Mouse (Mus musculus) monocyte, adult 5-6 weeks (primary cell): ENCODE measurements around the gene Gng4. TPM values are rescaled to one million over a fixed set of nuclear protein-coding genes. Genes with fewer than 3 reads are reported as not detected.

Experiments
- ATAC-seq: fragments of 153-309, 156-312 bp; replicated peaks from 2 replicates; pipeline ENCODE4 v1.8.0; 2017; ENCODE audit warnings: mild to moderate bottlenecking; ENCODE audit not compliant: low TSS enrichment, insufficient number of reproducible peaks, severe bottlenecking, poor library complexity, low FRiP score
- total RNA-seq: library from RNA; stranded (forward); fragments of 200-1000, 200-491, 200-594 nt; gene quantifications from 3 replicates; pipeline ENCODE4 v1.2.3, GENCODE M21; 2017

Gng4 gene
- total RNA-seq, 1 experiment from 2014 or later: not detected

DNA sequence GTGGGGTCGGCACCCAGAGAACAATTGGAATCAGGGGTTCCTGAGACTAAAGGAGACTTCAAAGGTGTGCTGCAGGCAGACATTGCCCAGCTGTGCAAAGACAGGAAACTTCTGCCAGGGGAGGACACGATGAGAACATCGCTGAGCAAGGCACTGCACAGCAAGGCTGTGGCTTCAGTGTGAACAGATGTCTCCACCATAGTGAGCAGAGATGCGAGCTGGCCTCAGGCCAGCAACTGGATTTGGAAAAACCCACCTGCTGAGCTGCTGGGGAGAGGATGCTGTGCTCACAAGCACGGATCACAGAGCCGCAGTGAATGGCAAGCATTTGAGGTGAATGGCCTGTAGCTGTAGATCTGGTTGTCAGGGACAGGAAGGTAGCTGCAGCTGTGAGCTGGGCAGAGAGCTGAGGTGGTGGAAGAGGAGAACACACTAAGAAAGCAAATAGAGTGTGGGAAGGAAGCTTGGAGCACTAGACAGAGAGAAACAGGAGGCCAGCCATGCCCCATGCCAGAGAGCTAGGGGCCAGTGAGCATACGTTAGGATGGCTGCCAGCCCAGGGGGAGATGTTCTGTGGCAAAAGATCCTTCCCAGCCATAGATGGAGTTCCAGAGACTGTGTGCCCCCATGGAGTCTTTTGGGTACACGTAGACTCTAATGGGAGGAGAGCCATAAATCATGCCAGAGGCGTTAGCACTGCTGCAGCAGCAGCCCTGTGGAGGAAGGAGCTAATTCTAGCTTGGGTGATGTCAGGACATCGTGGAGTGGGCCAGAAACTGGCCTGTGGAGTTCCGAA lies 24.7 kb downstream of the Gng4 start:
- no peak for ATAC-seq

DNA sequence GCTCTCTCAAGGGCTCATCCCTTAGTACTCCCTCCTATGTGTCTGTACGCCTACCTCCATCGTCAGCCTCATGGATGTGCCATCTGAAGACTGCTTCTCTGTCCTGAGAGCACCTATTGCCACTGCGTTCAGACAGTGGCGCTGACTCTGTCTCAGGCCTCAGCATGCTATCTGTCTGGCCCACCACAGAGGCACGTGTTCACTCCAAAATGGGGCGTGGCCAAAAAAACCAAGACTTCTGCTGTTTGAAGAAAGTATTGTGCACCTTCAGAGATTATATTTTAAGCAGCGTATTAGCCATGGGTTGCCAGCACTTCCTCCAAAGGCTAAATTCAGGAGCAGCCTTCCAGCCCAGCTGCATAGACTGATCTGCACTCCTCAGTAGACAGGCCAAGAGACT lies 27.0 kb downstream of the Gng4 start:
- no peak for ATAC-seq

DNA sequence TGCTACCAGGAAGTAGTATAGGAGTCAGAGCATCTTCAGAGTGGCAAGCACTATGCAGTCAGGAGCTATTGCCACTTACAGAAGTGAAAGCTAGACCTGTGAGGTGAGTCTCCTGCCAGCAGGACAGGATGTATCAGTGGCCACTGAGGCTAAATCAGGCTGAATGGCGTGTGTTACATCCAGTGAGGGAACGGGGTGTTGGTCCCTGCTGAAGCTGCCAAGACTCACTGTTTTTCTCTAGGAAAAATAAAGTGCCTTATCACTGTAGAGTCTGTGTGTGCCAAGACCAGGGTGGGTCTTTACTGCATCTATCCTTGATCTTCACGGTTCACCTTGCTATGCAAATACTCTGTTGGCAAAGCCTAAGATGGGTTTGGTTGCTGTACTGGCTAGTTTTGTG lies 34.8 kb downstream of the Gng4 start:
- ATAC-seq: no peak

DNA sequence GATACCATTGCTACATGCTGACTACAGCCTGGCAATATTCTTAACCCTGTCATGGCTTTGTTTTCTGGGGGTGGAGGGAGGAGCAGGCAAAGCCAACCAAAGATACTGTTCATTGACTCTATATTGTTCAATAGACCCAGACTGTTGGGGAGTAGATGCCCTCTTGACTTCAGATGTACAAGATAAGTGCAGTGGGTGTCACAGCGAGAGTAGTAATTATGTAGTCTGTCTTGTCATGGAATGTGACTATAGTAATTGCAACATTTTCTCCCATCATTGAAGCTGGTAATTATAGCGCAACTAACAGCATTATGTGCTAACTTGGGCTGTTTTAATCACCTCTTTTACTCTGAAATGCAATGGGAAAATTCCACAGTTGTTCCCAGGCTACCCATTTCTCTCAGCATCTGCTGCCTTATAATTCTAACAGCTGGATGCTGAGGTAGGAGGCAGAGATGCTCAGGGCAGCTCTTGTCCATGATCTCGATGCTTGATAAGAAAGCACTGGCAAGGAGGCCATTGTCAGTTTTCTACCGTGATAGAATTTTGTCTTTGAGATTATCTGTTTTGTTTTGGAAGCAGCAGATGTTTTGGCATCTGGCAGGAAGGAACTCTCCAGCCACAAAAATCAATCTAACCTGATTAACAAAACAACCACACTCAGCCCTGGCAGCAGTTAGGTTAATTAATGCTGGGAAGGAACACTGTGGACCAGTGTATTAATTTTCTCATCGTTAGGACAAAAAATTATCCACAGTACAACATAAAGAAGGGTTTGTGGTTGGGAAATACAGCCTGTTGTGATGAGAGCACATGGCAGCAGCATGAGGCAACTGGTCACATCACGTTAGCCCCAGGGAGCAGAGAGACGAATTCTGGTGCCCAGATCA lies 36.6 kb downstream of the Gng4 start:
- ATAC-seq: no peak

DNA sequence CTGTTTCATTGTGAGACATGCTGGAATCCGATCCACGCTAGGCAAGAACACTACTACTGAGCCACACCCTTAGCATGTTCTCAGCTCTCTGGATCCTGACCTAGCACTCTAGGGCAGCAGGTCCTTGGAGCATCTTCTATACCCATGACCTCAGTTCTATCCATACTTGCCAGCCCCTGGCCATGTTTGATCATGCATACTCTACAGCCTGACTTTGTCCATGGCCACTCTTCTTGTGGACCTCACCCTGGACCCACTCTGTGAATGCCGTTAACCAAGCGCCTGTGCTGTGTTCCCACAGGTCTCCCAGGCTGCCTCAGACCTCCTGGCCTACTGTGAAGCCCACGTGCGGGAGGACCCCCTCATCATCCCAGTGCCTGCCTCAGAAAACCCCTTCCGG lies 41.1 kb downstream of the Gng4 start:
- ATAC-seq: no peak

DNA sequence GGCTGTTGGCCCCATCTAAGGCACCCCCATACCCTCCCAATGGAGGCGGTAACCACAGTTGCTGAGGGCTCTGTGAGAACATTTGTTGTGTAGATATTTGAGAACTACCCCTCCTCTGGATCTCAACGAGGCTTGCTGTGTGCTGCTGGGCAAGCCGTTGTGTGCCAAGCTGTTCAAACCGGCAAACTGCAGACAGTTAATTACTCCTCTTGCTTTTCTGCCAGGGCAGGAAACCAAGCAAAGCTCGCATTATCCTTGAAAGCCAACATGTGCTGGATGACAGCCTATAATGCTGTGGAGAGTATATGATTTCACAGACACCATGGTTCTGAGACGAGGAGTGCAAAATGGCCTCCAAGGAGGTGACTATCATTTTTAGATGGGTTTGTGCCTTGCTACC lies 42.7 kb downstream of the Gng4 start:
- ATAC-seq: no peak

DNA sequence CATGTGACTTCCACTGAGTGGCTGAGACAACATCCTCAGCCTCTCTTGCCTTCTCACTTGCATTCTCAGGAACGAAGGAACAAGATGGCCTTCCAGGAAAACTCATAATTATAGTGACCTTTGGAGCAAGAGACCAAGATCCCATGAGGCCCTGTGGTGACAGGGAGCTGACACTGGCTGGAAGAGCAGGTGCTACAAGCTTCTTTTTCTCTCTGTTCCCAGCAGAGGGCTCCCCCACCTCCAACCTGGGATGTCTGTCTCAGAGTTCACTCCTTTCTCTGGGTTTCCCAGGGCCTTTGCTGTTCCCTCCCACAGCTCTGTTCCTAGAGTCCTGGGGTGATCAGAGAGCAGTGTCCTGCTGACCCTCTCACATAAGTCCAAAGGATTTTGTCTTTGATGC lies 44.3 kb downstream of the Gng4 start:
- no peak for ATAC-seq

DNA sequence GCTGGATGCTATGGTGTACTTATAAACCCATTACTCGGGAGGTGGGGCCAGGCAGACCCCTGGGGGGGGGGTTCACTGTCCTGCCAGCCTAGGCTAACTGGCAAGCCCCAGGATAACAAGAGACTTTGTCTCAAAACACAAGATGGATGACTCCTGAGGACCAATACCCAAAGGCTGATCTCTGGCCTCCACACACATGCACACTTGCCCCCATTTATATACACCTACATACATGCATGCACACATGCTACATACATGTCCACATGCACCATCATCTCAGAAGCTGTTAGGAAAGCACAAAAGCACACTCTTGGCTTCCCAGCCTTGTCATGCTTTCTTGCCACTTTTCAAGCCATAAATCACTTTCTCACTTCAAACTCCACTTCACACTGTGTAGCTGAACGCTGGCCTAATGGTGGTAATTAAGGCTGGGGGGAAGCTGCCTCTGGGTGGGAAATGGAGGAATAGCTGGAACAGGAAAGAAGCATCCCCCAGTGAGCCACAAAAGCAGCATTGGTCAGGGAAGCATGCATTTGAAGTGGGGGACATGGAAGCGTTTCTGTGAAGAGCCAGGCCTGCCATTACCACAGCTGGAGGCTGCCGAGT lies 46.7 kb downstream of the Gng4 start:
- no peak for ATAC-seq

DNA sequence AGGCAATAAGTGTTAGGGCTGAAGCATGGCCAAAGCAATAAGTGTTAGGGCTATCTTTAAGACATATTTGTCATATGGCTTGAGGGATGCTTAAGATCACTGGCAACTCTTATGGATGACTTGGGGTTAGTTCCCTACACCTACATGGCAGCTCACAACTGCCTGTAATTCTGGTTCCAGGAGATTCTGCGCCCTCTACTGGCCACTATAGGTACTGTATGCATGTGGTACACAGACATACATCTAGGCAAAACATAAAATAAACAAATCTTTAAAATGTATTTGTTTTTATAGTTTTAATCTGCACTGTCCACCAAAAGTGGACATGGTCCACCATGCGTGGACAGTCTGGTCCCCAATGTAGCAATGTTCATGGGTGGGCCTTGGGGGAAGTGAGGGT lies 51.3 kb downstream of the Gng4 start:
- ATAC-seq: no peak

DNA sequence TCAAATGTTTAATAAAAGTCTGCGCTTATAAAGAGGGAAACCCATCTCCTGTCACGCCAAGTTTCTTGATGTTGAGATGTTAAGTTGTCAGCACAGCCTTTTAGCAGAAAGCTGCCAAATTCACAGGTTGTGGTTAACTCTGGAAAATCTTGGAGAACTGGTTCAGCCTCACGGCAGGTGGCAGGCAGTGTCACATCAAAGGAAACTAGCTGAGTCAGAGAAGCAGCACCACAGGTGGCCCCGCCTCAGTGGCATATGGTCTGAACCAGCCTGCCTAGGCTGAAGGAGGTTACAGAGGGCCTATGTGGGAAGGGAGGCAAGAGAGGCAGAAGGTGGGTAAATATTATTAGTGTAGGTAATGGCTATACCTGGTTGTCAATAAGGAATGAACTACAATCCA lies 61.2 kb downstream of the Gng4 start:
- no peak for ATAC-seq

DNA sequence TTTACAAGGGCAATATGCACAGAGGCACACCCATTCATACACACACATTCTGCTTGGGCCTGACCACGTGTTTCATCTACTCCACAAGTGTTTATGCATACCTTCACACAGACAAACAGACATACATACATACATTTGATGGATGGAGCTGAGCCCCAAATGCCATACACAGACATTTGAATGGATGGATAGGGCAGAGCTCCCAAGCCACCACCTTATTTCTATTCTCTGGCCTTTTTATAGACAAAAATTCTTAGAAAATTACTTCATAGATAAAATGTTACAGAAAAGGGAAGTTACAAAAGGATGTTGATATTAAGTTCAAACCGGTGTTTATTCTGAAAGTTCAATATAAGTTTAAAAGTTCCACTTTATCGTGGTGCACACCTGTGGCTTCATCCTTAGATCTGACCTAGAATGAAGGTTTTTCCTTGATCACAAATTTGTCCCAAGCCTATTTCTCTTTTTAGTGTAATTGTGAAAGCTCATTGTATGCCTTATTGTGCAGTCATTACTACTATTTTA lies 63.3 kb downstream of the Gng4 start:
- ATAC-seq: no peak

DNA sequence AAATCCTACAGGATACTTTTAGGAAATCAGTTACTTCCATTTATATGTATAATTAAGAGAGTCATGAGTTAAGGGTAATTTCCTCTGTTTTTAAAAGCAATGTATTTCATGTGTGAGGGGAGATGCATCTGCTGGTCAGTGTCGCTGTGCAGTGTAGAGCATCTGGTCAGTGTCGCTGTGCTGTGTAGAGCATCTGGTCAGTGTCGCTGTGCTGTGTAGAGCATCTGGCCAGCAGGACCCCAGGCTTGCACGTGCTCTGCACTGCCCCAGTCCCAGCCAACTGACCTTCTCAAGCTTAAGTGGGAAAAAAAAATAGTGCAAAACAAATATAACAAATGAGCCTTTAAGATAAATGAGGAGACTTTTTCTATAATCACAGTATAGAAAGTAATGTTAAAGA lies 73.3 kb downstream of the Gng4 start:
- ATAC-seq: no peak

DNA sequence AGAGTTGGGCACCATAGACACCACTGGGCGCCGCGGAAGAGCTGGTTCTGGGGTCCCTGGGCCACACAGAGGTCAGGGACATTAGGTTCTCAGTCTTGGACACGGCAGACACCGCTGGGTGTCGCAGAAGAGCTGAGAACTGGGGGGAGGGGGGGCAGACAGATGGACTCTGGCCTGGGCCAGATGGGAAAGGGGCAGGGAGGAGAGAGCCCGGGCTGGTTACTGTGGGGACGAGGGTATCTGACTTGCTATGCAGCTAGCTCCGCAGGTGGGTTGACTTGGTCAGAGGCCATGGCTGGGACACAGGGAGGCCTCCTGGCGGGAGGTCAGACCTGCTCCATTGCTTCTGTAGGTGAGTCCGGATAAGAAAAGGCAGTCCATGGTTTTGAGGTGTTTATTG lies 78.5 kb downstream of the Gng4 start:
- no peak for ATAC-seq

DNA sequence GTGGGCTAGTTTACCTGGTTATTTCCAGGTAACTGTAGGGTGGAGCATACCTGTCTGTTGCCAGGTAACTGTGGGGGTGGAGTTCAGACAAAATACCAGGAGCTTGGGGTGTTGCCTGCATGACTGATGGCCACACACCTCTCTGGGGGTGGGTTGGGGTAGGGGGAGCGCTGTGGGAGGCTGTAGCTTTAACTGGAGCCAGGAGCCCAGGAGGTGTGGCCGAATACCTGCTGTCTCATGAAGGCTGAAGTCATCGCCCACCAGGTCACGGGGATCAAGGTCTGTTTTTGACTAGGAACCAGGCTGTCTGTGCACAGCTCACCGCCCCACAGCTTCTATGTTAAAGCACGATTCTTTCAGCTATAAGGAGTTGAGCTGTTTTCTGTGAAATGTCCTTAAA lies 79.1 kb downstream of the Gng4 start:
- ATAC-seq: no peak

DNA sequence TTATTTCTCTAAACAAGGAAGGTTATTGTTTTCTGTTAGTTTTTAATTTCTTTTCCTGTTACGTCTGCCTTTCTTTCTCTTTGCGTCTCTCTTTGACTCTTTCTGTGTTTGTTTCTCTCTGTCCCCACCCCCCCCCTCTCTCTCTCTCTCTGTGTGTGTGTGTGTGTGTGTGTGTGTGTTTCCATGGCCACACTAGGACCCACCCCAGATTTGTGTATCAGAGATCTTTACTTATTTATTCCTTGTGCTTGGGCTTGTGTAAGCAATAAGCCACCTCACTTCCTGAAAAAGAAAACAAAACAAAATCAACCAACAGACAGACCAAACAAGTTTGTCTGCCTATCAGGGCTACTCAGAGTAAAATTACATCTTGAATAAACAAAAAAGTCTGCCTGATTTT lies 82.5 kb downstream of the Gng4 start:
- ATAC-seq: no peak

DNA sequence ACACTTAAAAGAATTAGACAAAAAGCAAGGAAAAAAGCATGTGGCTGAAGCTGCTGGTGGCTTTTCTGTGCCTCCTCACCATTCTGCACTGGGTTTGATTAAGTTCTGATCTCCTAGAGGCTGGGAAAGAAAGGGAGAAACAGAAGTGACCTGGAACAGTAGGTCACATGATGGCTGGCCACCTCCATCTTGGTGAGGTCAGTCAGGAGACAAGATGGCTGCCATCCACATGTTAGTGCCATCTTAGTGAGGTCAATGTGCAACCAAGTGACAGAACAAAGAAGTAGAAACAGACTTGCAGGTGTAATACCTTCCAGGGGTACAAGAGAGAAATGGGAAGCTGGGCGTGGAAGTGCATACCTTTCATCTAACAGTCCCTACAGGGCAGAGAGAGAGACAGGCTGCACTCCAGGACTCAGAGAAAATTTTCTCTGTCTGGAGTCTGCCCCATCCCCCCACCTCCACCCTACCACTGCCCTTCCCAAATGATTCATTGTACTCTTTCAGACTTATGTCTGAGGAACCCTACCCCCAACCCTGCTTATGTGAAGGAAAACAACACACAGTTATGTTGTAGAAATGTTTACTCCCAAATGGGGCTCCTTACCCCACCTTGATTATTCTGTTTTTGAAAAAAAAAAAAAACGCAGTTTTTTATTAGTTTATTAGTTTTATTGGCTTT lies 83.4 kb downstream of the Gng4 start:
- no peak for ATAC-seq

DNA sequence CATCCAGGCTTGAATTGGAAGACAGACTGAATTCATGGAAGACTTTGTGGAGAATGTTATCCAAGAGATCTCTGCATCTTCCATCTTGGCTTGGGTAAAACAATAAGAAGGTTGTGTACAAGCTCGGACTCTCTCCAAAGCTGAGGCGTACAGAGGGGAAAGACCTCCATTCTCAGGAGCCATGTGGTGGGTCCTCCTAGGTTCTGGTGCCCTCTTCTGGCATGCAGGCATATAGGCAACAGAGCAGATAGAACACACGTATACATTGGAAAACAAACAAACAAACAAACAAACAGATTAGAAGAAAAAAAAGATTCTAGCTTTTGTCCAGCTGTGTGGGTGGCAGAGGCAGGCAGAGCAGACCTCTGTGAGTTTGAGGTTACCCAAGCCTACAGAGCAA lies 84.1 kb downstream of the Gng4 start:
- ATAC-seq: no peak
